Mouse (Mus musculus) liver, adult 10 weeks (tissue): ENCODE results near the gene B020004J07Rik. TPM values are rescaled to one million over a fixed set of nuclear protein-coding genes. Genes with fewer than 3 reads are reported as not detected.

Source experiments
- polyA plus RNA-seq: library from polyadenylated mRNA; stranded (reverse); fragments of 350-450 nt; fragmentation: Illumina TruSeq; extraction: RNeasy Lipid Tissue Mini Kit (QIAGEN cat#74804); gene quantifications from one replicate; pipeline ENCODE4 v1.2.3, GENCODE M21; 2014; ENCODE audit warnings: low read depth, low replicate concordance

Gene B020004J07Rik
- not detected for polyA plus RNA-seq

DNA sequence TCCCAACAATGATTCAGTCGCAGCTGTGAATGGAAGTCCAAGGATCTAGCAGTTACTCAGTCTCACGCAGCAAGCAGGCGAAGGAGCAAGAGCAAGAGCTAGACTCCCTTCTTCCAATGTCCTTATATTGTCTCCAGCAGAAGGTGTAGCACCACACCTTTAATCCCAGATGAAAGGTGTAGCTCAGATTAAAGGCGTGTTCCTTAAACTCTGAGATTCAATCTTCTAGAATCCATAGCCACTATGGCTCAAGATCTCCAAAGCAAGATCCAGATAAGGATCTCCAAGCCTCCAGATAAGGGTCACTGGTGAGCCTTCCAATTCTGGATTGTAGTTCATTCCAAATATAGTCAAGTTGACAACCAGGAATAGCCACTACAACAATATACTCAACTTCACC, at the start of gene B020004J07Rik:
Gene B020004J07Rik, minus strand, starts transcription at position 101 of the 400 bp plus-strand sequence.

Other genes starting within 250 kb of the B020004J07Rik start
- 15.3 TPM for gene Leprot, start 196.3 kb downstream of the B020004J07Rik start, polyA plus RNA-seq
- 8.4 TPM for gene Lepr, start 126.6 kb downstream of the B020004J07Rik start, polyA plus RNA-seq
- gene C130073F10Rik, start 49.8 kb upstream of the B020004J07Rik start, polyA plus RNA-seq = not detected
- not detected for gene Gm12800, start 65.1 kb upstream of the B020004J07Rik start, polyA plus RNA-seq
- not detected for gene Gm12794, start 96.4 kb upstream of the B020004J07Rik start, polyA plus RNA-seq
- not detected for gene Gm12790, start 137.0 kb upstream of the B020004J07Rik start, polyA plus RNA-seq
- gene Gm12789, start 142.6 kb upstream of the B020004J07Rik start, polyA plus RNA-seq = not detected
- 11.0 TPM for gene Pde4b, start 243.5 kb upstream of the B020004J07Rik start, polyA plus RNA-seq